Mouse (Mus musculus) embryonic facial prominence, embryonic 11.5 days (tissue): ENCODE measurements around the gene Jup. TPM values are rescaled to one million over a fixed set of nuclear protein-coding genes. Genes with fewer than 3 reads are reported as not detected.
"Not testable (repeated sequence)": the region's sequence is repeated elsewhere in the genome, so short reads cannot be mapped to it uniquely, and the experiment has no call there.

Experiments
- ATAC-seq: fragments of 200-750 bp; cut with Nextera tagmentation; replicated peaks from 2 replicates; pipeline ENCODE4 v1.8.0; 2017; ENCODE audit warnings: low read depth; ENCODE audit not compliant: insufficient number of reproducible peaks, low FRiP score, low TSS enrichment
- DNase-seq: peaks from one replicate; pipeline ENCODE4 v3.0.0-alpha.2; 2015; ENCODE audit warnings: low spot score
- H3K27ac ChIP-seq: fragments of 300-500 bp; sonication (generic); replicated peaks from 2 replicates; pipeline ENCODE4 v1.5.1; 2014; ENCODE audit warnings: mild to moderate bottlenecking, low read depth, low read length, control low read depth
- H3K27me3 ChIP-seq: fragments of 300-500 bp; sonication (generic); 2 replicates; pipeline ENCODE4 v1.6.1; 2014; ENCODE audit warnings: mild to moderate bottlenecking, low read length, moderate library complexity, mixed read lengths; ENCODE audit not compliant: control insufficient read depth, insufficient read depth
- H3K36me3 ChIP-seq: fragments of 300-500 bp; sonication (generic); replicated peaks from 2 replicates; pipeline ENCODE4 v1.6.1; 2014; ENCODE audit warnings: low read depth, mild to moderate bottlenecking, low read length, moderate library complexity, mixed read lengths; ENCODE audit not compliant: control insufficient read depth, insufficient read depth
- H3K4me1 ChIP-seq: fragments of 300-500 bp; sonication (generic); 2 replicates; pipeline ENCODE4 v1.6.1; 2014; ENCODE audit warnings: low read length, mixed read lengths; ENCODE audit not compliant: control insufficient read depth, insufficient read depth
- H3K4me2 ChIP-seq: fragments of 300-500 bp; sonication (generic); 2 replicates; pipeline ENCODE4 v1.6.1; 2014; ENCODE audit warnings: low read depth, mild to moderate bottlenecking, control low read depth, low read length, moderate library complexity
- H3K4me3 ChIP-seq: fragments of 300-500 bp; sonication (generic); 2 replicates; pipeline ENCODE4 v1.5.1; 2014; ENCODE audit warnings: low read depth, low read length, control low read depth
- H3K9ac ChIP-seq: fragments of 300-500 bp; sonication (generic); replicated peaks from 2 replicates; pipeline ENCODE4 v1.6.1; 2014; ENCODE audit warnings: mild to moderate bottlenecking, control low read depth, low read length
- H3K9me3 ChIP-seq: fragments of 300-500 bp; sonication (generic); replicated peaks from 2 replicates; pipeline ENCODE4 v1.6.1; 2016; ENCODE audit warnings: mild to moderate bottlenecking, low read length, inconsistent platforms, mixed read lengths; ENCODE audit not compliant: control insufficient read depth
- WGBS: fragments of 180-500 bp; shearing (Covaris S2); extraction: QIAGEN DNeasy Blood & Tissue Kit; methylation state at CpG from one replicate; pipeline ENCODE4 v1.1.7; 2014; 5-methylcytosine and 5-hydroxymethylcytosine counted together
- microRNA-seq: library from miRNA; unstranded; fragments of <30 nt; microRNA quantifications from one replicate; pipeline ENCODE4, GENCODE M21; 2016; ENCODE audit warnings: borderline number of aligned reads
- polyA plus RNA-seq: library from polyadenylated mRNA; unstranded; fragments of >200 nt; fragmentation: Nextera tagmentation; extraction: Ambion mirVana; gene quantifications from 2 replicates; pipeline ENCODE4 v1.2.1, GENCODE M21; 2014

Gene Jup
- polyA plus RNA-seq, 1 experiment from 2014 or later: 31.8 TPM

DNA sequence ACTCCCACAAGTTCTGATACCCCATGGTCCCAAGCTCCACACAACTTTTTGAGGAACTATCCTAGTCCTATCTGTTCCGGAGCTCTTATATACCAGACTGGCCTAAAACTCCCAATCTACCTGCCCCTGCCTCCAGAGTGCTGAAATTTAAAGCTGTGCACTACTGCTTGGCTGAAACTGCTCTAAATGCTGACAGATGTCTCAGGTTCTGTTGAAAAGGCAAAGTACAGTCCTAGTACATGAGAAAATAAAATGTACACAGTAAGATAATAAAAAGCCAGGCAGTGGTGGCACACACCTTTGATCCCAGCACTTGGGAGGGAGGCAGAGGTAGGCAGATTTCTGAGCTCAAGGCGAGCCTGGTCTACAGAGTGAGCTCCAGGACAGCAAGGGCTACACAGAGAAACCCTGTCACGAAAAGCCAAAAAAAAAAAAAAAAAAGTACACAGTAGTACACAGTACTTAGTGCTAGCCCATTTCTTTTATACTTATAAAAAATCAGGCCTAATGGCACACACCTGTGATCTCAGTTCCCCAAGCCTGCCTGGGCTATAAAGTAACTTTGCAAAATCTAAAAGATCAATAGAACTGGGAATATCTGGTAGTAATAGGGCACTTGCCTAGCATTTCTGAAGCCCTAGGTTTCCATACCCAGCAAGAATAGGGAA lies 74.8 kb downstream of the Jup start:
- no peak overlapping the region for H3K4me2 ChIP-seq
- no peak overlapping the region for H3K9ac ChIP-seq
- H3K27me3 ChIP-seq: no peaks in the 10 kb centered on the region
- H3K27ac ChIP-seq: no peak overlapping the region
- DNase-seq: no peak
- H3K4me3 ChIP-seq: no peak overlapping the region
- ATAC-seq: no peak
- no peaks in the 10 kb centered on the region for H3K36me3 ChIP-seq
- 64% methylated on average over 3 of the region's 3 CpGs for WGBS
- H3K4me1 ChIP-seq: no peaks in the 10 kb centered on the region
- H3K9me3 ChIP-seq: no peaks in the 10 kb centered on the region

DNA sequence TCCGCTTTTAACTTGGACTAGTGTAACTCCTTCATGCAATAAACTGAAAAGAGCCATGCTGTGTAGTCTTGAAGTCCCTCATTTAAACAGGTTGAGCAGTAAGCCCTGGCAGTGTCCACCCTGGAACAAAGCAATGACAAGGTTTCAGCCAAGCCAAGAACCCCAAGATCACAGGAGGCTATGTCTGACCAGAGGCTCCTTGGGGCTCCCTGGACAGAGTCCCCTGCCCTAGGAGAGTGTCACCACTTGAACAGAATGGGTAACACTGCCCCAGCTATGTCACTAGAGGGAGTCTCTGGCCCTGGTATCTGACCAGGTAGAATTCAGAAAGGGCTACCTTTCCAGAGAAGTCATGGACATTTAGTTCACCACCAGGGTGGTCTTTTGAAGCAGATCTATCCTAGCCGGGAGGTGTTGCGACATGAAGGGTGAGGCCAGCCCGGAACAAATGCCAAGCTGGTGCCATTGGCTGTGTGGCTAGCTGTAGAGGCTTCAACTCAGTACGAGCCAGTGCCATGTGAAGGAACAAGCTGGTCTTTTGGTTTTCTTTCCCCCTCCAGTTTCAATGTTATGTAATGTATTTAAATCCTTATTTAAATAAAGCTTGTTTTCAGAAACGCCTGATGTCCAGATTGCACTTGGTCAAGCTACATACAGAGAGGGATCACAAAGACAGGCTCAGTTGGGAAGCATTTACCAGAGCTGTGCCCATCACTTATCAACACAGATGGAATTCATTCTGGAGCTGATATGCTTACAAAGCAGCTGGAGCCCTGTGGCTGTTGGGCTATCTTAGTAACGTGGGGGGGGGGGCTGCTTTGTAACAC lies 75.9 kb downstream of the Jup start:
- not testable (repeated sequence) for H3K9me3 ChIP-seq, H3K4me1 ChIP-seq, H3K36me3 ChIP-seq, H3K9ac ChIP-seq, DNase-seq, H3K4me2 ChIP-seq, H3K27me3 ChIP-seq, H3K4me3 ChIP-seq, ATAC-seq, H3K27ac ChIP-seq
- 88% methylated on average over 7 of the region's 7 CpGs for WGBS

DNA sequence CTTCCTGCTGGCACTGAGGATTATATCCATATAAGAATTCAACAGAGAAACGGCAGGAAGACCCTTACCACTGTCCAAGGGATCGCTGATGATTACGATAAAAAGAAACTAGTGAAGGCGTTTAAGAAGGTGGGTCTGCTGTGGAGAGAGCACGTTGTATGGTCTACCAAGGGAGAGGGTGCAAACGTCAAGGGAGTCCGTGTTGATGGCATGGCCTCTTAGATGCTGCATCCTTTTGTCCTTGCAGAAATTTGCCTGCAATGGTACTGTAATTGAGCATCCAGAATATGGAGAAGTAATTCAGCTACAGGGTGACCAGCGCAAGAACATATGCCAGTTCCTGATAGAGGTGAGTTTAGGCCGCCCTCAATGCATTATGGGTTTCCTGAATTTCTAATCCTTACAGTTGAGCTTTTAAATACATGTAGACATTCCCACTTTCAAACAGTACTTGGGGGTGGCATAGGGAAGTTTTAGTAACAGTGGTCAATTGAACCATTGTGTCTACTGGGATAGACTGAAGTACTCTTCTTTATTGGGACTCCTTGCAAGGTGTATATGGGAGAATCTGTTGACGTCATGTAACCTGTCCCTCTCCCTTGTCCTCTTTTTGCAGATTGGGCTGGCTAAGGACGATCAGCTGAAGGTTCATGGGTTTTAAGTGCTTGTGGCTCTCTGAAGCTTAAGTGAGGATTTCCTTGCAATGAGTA lies 76.7 kb downstream of the Jup start:
- WGBS: 17% methylated on average over 11 of the region's 11 CpGs
- ATAC-seq, H3K27me3 ChIP-seq, H3K9me3 ChIP-seq, H3K27ac ChIP-seq, H3K4me1 ChIP-seq, H3K36me3 ChIP-seq, DNase-seq: not testable (repeated sequence)
- peak overlapping the region; percentile 68 for H3K4me2 ChIP-seq
- H3K4me3 ChIP-seq: peak overlapping the region; percentile 80
- H3K9ac ChIP-seq: peak overlapping the region; percentile 90

DNA sequence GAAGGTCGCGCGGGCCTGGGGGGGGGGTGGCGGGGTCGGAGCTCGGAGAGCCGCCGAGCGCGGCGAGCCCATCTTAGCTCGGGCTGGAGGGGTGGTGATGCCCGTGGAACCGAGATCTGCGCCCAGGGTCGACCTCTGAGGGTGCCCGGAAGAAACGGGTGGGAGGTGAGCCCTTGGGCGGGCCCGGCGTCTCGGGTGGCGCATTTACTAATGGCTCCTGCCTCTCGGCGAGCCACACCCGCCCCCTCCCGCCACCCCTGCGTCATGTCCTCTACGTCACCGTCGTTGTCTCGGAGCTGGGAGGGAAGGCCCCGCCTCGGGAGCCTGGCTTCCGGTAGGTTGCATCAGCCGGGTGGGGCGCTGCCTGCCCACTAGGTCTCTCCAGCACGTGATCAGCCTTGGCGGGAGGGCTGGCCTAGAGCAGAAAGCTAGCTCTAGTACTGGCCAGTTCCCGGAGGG lies 77.4 kb downstream of the Jup start:
- no peaks in the 10 kb centered on the region for H3K36me3 ChIP-seq
- peak overlapping the region; percentile 93 for H3K27ac ChIP-seq
- DNase-seq (peak; percentile 97), ATAC-seq (peak; percentile 71)
- H3K9me3 ChIP-seq: no peaks in the 10 kb centered on the region
- H3K9ac ChIP-seq: peak overlapping the region; percentile 90
- no peaks in the 10 kb centered on the region for H3K4me1 ChIP-seq
- WGBS: under 1% methylated on average over 36 of the region's 40 CpGs
- peak overlapping the region; percentile 80 for H3K4me3 ChIP-seq
- peak overlapping the region; percentile 68 for H3K4me2 ChIP-seq
- no peaks in the 10 kb centered on the region for H3K27me3 ChIP-seq

DNA sequence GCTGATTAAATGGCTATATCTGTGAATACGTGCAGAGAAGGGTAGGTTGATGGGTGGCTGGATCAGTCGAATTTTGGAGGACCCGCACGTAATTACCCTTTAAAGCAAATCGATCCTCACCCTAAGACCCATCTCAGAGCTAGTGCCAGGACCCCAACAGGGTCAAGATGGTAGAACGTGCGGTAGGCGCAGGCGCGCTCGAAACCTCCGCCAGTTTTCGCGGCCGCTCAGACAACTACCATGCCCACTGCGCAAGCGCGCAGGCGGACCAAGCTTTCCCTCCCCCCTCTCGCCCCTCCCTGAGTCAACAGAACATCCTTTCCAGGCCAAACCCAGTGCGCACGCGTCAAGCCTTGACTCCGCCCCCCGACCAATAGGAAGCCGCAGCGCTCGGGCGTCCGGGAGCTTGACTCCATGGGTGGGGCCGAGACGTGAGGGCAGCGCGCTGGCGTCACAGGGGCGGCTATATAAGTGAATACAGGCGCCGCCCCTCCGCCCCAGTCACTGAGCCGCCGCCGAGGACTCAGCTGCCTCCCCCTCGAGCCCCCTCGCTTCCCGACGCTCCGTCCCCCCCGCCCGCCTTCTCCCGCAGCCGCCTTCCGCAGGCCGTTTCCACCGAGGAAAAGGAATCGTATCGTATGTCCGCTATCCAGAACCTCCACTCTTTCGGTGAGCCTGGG lies 77.9 kb downstream of the Jup start, which contains the start of gene Eif1:
TSS of gene Eif1 (plus strand) at position 394 of the 680 bp plus-strand sequence.
- H3K27ac ChIP-seq: peak within 1 kb of the TSS; percentile 93
- peak; percentile 100 for DNase-seq
- WGBS: under 1% methylated on average over 55 of the region's 58 CpGs

More for the DNA sequence above, 77.9 kb downstream of the Jup start, which contains the start of gene Eif1:
- no peaks in the 10 kb centered on the region for H3K9me3 ChIP-seq
- H3K4me1 ChIP-seq: no peaks in the 10 kb centered on the region
- ATAC-seq: peak; percentile 89
- no peaks in the 10 kb centered on the region for H3K36me3 ChIP-seq
- peak within 1 kb of the TSS; percentile 68 for H3K4me2 ChIP-seq
- H3K4me3 ChIP-seq: peak within 1 kb of the TSS; percentile 80
- peak within 1 kb of the TSS; percentile 90 for H3K9ac ChIP-seq
- no peaks in the 10 kb centered on the region for H3K27me3 ChIP-seq

Small RNA genes within 50 kb of the gene (microRNA-seq; reads per million reads assigned to microRNA genes)
- gene Gm27374: not detected

Other genes starting within 250 kb of the Jup start
- gene Krt19, start 249.1 kb downstream of the Jup start, polyA plus RNA-seq: 8.0 and 10.5 TPM in 2 replicates
- not detected in 2 replicates for gene Krt9, start 204.5 kb downstream of the Jup start, polyA plus RNA-seq
- 30.7 and 31.2 TPM in 2 replicates for gene Krt14, start 190.2 kb downstream of the Jup start, polyA plus RNA-seq
- gene Krt16, start 148.9 kb downstream of the Jup start, polyA plus RNA-seq: not detected in 2 replicates
- 1.3 and 1.8 TPM in 2 replicates for gene Krt17, start 136.7 kb downstream of the Jup start, polyA plus RNA-seq
- gene Krt42, start 127.9 kb downstream of the Jup start, polyA plus RNA-seq: not detected in 2 replicates
- gene Eif1, start 77.9 kb downstream of the Jup start, polyA plus RNA-seq: 1,683 and 1,757 TPM in 2 replicates
- gene Gast, start 63.4 kb downstream of the Jup start, polyA plus RNA-seq: not detected in 2 replicates
- 5.5 and 6.2 TPM in 2 replicates for gene Hap1, start 41.6 kb downstream of the Jup start, polyA plus RNA-seq
- 33.0 and 37.1 TPM in 2 replicates for gene P3h4, start 17.1 kb upstream of the Jup start, polyA plus RNA-seq
- gene Fkbp10, start 17.9 kb upstream of the Jup start, polyA plus RNA-seq: 60.0 and 69.4 TPM in 2 replicates
- 136 and 145 TPM in 2 replicates for gene Nt5c3b, start 44.0 kb upstream of the Jup start, polyA plus RNA-seq
- gene Klhl10, start 44.2 kb upstream of the Jup start, polyA plus RNA-seq: 0.52 and 0.57 TPM in 2 replicates
- 13.1 and 13.2 TPM in 2 replicates for gene Klhl11, start 75.0 kb upstream of the Jup start, polyA plus RNA-seq
- gene Acly, start 130.2 kb upstream of the Jup start, polyA plus RNA-seq: 200 and 210 TPM in 2 replicates
- gene Ttc25, start 147.8 kb upstream of the Jup start, polyA plus RNA-seq: 0.79 and 1.4 TPM in 2 replicates
- gene Cnp, start 177.1 kb upstream of the Jup start, polyA plus RNA-seq: 20.0 and 23.6 TPM in 2 replicates
- gene Nkiras2, start 221.5 kb upstream of the Jup start, polyA plus RNA-seq: 79.5 and 93.0 TPM in 2 replicates
- gene Dnajc7, start 222.4 kb upstream of the Jup start, polyA plus RNA-seq: 80.0 and 83.9 TPM in 2 replicates